Mouse (Mus musculus) embryonic facial prominence, embryonic 11.5 days (tissue): ENCODE measurements around the gene Top2a. TPM values are rescaled to one million over a fixed set of nuclear protein-coding genes. Genes with fewer than 3 reads are reported as not detected.
A peak's percentile ranks its signal among the peaks of the same experiment; 100 is the strongest.

ENCODE experiments used
- ATAC-seq: fragments of 200-750 bp; cut with Nextera tagmentation; replicated peaks from 2 replicates; pipeline ENCODE4 v1.8.0; 2017; ENCODE audit warnings: low read depth; ENCODE audit not compliant: insufficient number of reproducible peaks, low FRiP score, low TSS enrichment
- DNase-seq: peaks from one replicate; pipeline ENCODE4 v3.0.0-alpha.2; 2015; ENCODE audit warnings: low spot score
- H3K27ac ChIP-seq: fragments of 300-500 bp; sonication (generic); replicated peaks from 2 replicates; pipeline ENCODE4 v1.5.1; 2014; ENCODE audit warnings: mild to moderate bottlenecking, low read depth, low read length, control low read depth
- H3K27me3 ChIP-seq: fragments of 300-500 bp; sonication (generic); 2 replicates; pipeline ENCODE4 v1.6.1; 2014; ENCODE audit warnings: mild to moderate bottlenecking, low read length, moderate library complexity, mixed read lengths; ENCODE audit not compliant: control insufficient read depth, insufficient read depth
- H3K36me3 ChIP-seq: fragments of 300-500 bp; sonication (generic); replicated peaks from 2 replicates; pipeline ENCODE4 v1.6.1; 2014; ENCODE audit warnings: low read depth, mild to moderate bottlenecking, low read length, moderate library complexity, mixed read lengths; ENCODE audit not compliant: control insufficient read depth, insufficient read depth
- H3K4me1 ChIP-seq: fragments of 300-500 bp; sonication (generic); 2 replicates; pipeline ENCODE4 v1.6.1; 2014; ENCODE audit warnings: low read length, mixed read lengths; ENCODE audit not compliant: control insufficient read depth, insufficient read depth
- H3K4me2 ChIP-seq: fragments of 300-500 bp; sonication (generic); 2 replicates; pipeline ENCODE4 v1.6.1; 2014; ENCODE audit warnings: low read depth, mild to moderate bottlenecking, control low read depth, low read length, moderate library complexity
- H3K4me3 ChIP-seq: fragments of 300-500 bp; sonication (generic); 2 replicates; pipeline ENCODE4 v1.5.1; 2014; ENCODE audit warnings: low read depth, low read length, control low read depth
- H3K9ac ChIP-seq: fragments of 300-500 bp; sonication (generic); replicated peaks from 2 replicates; pipeline ENCODE4 v1.6.1; 2014; ENCODE audit warnings: mild to moderate bottlenecking, control low read depth, low read length
- H3K9me3 ChIP-seq: fragments of 300-500 bp; sonication (generic); replicated peaks from 2 replicates; pipeline ENCODE4 v1.6.1; 2016; ENCODE audit warnings: mild to moderate bottlenecking, low read length, inconsistent platforms, mixed read lengths; ENCODE audit not compliant: control insufficient read depth
- WGBS: fragments of 180-500 bp; shearing (Covaris S2); extraction: QIAGEN DNeasy Blood & Tissue Kit; methylation state at CpG from one replicate; pipeline ENCODE4 v1.1.7; 2014; 5-methylcytosine and 5-hydroxymethylcytosine counted together
- polyA plus RNA-seq: library from polyadenylated mRNA; unstranded; fragments of >200 nt; fragmentation: Nextera tagmentation; extraction: Ambion mirVana; gene quantifications from 2 replicates; pipeline ENCODE4 v1.2.1, GENCODE M21; 2014

Top2a gene
- polyA plus RNA-seq, 1 experiment from 2014 or later, result 439 TPM

GRCm38 (mm10) chr11:99045159-99045889, 21.3 kb upstream of the Top2a start:
- Histone ChIP-seq H3K27me3 (no peaks in the 10 kb centered on the region), H3K27ac (no peak overlapping the region), H3K9me3 (no peaks in the 10 kb centered on the region), H3K9ac (no peak overlapping the region; the same call in 1 of the 2 replicates), H3K36me3 (peaks cover 22% of the 10 kb centered on the region), H3K4me2 (peak overlapping the region; percentile 10), H3K4me3 (peak overlapping the region; percentile 10; the same call in 1 of the 2 replicates), H3K4me1 (peaks cover 8% of the 10 kb centered on the region)
- DNase-seq, result no peak
- WGBS, result 74% methylated on average over 12 of the region's 12 CpGs
- no peak for ATAC-seq

- Histone ChIP-seq H3K27ac (no peak overlapping the region), H3K4me3 (no peak overlapping the region)
- no peak for ATAC-seq
Measured at GRCm38 (mm10) chr11:99044306-99044705, 20.3 kb upstream of the Top2a start.

DNA sequence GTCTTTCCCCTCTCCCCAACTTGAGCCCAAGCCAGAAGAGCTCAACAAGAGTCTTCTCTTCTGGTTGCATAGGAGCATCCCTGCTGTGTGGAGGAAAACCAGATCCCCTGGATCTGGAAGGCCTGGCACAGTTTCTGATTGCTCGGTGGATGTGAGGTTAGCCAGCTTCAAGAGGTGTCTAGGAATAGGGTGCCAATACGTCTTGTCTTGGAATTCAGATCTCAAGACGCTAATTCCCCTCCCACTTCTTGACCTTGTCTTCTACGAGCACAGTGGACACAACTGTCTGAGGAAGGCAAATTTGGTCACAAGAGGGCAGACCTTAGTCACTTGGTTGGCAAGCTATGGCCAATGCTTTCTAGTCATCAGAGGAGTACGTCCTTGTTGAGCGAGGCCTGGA, 19.6 kb upstream of the Top2a start:
- H3K27ac ChIP-seq, result 0 out of 2 replicates have a peak overlapping the region, but pooled peaks have one; percentile 9
- no peak for ATAC-seq

More at GRCm38 (mm10) chr11:99044306-99044705, 20.3 kb upstream of the Top2a start:
- Histone ChIP-seq H3K9me3 (no peaks in the 10 kb centered on the region), H3K4me2 (peak overlapping the region; percentile 10), H3K9ac (no peak overlapping the region), H3K36me3 (peaks cover 14% of the 10 kb centered on the region; the same call in 1 of the 2 replicates), H3K4me1 (peaks cover 8% of the 10 kb centered on the region), H3K27me3 (no peaks in the 10 kb centered on the region)
- 42% methylated on average over 5 of the region's 5 CpGs for WGBS
- DNase-seq, result no peak

DNA sequence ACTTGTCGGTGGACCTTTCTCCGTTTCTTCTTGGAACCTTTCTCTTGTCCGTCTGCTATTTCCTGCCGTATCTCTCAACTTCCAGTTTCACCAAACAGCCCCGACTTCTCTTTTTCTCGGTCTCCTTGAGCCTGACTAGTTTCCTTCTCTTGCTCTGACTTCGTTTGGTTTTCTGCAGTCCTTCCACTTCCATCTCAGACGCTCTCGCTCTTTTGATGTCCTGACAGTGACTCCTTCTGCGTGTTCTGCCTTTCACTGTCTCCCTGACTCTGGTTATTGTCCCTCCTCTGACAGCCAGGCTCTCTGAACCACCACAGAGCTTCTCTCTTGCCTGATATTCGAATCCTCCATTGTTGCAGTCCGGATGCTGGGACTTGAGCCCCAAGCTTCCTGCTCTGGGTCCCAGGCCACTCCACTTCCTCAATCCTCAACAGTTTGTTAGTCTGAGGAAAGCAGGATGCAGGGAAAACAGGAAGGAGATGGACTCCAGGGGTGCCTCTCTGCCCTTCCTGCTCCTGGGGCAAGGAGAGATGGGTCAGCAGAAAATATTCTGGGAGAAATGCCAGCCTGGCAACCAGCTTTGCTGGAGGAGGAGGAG, 18.9 kb upstream of the Top2a start:
- Histone ChIP-seq H3K4me1 (peaks cover 8% of the 10 kb centered on the region), H3K27ac (peak overlapping the region; percentile 97), H3K27me3 (no peaks in the 10 kb centered on the region), H3K4me2 (peak overlapping the region; percentile 95), H3K9ac (peak overlapping the region; percentile 96), H3K36me3 (0 out of 2 replicates have a peak, but pooled peaks cover under 1% of the 10 kb centered on the region), H3K9me3 (no peaks in the 10 kb centered on the region), H3K4me3 (peak overlapping the region; percentile 91)
- DNase-seq (peak; percentile 39), ATAC-seq (no peak)
- WGBS, result 30% methylated on average over 12 of the region's 12 CpGs

More for the DNA sequence above, 19.6 kb upstream of the Top2a start:
- Histone ChIP-seq H3K4me1 (peaks cover 8% of the 10 kb centered on the region), H3K4me2 (peak overlapping the region; percentile 10), H3K4me3 (peak overlapping the region; percentile 21), H3K27me3 (no peaks in the 10 kb centered on the region), H3K9me3 (no peaks in the 10 kb centered on the region), H3K9ac (no peak overlapping the region), H3K36me3 (peaks cover 7% of the 10 kb centered on the region; the same call in 1 of the 2 replicates)
- 64% methylated on average over 6 of the region's 6 CpGs for WGBS
- no peak for DNase-seq

GRCm38 (mm10) chr11:99041841-99042780, 18.1 kb upstream of the Top2a start:
- Histone ChIP-seq H3K4me1 (peaks cover 8% of the 10 kb centered on the region), H3K36me3 (no peaks in the 10 kb centered on the region), H3K9me3 (no peaks in the 10 kb centered on the region), H3K27ac (peak overlapping the region; percentile 97), H3K4me3 (peak overlapping the region; percentile 91), H3K27me3 (no peaks in the 10 kb centered on the region), H3K9ac (peak overlapping the region; percentile 96), H3K4me2 (peak overlapping the region; percentile 95)
- ATAC-seq, result no peak
- WGBS, result 36% methylated on average over 16 of the region's 16 CpGs
- no peak for DNase-seq

GRCm38 (mm10) chr11:99041051-99041729, 17.2 kb upstream of the Top2a start, which contains the start of gene Igfbp4:
TSS of gene Igfbp4 (plus strand) at chr11:99041244.
- Histone ChIP-seq H3K4me1 (peaks cover 8% of the 10 kb centered on the region), H3K9me3 (no peaks in the 10 kb centered on the region), H3K4me3 (peak within 1 kb of the TSS; percentile 91), H3K9ac (peak within 1 kb of the TSS; percentile 96), H3K4me2 (peak within 1 kb of the TSS; percentile 95), H3K27me3 (no peaks in the 10 kb centered on the region), H3K27ac (peak within 1 kb of the TSS; percentile 97), H3K36me3 (no peaks in the 10 kb centered on the region)
- under 1% methylated on average over 58 of the region's 63 CpGs for WGBS
- ATAC-seq, result peak; percentile 72
- DNase-seq, result peak; percentile 92

DNA sequence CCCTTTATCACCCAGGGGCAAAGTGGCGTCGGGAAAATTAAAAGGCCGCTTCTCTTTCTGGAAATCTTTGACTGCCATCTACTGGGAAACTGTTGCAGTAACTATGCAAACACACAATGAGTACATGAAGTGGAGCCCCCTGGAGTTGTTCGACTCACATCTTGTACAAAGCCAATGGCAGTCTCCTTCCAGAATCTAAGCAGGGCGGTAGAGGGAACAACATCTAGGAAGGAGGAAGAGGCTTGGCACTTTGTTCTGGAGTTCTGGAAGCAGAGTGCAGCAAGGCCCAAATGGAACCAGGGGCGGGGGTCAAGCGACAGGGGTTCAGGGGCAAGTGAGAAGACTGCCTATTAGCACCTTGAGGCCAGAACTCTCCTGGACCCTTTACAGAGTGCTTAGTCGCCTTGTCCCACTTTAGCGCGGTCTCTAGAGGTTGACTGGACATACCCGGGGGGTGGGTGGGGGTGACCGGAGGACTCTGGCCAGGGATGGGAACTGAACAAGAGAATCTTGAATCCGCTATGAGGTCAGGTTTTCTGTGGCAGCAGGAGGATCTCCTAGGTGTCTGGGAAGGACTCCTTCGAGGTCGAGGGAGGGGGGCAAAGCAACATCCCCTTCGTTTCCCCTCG, 16.5 kb upstream of the Top2a start:
- no peaks in the 10 kb centered on the region for H3K36me3 ChIP-seq
- peak overlapping the region; percentile 97 for H3K27ac ChIP-seq
- WGBS, result under 1% methylated on average over 16 of the region's 17 CpGs
- peak overlapping the region; percentile 91 for H3K4me3 ChIP-seq
- H3K4me1 ChIP-seq, result peaks cover 3% of the 10 kb centered on the region
- no peaks in the 10 kb centered on the region for H3K27me3 ChIP-seq
- peak; percentile 83 for DNase-seq
- peak; percentile 11; the same call in 1 of the 2 replicates for ATAC-seq
- peak overlapping the region; percentile 95 for H3K4me2 ChIP-seq
- no peaks in the 10 kb centered on the region for H3K9me3 ChIP-seq
- H3K9ac ChIP-seq, result peak overlapping the region; percentile 96
